Mouse (Mus musculus) liver, embryonic 11.5 days (tissue): ENCODE results near the gene Ywhah. TPM values are rescaled to one million over a fixed set of nuclear protein-coding genes. Genes with fewer than 3 reads are reported as not detected.

ENCODE experiments used
- ATAC-seq: fragments of 200-750 bp; cut with Nextera tagmentation; replicated peaks from 2 replicates; pipeline ENCODE4 v1.8.0; 2017; ENCODE audit warnings: moderate number of reproducible peaks, mild to moderate bottlenecking, moderate TSS enrichment, moderate library complexity; ENCODE audit not compliant: low FRiP score
- DNase-seq: peaks from one replicate; pipeline ENCODE4 v3.0.0-alpha.2; 2017; ENCODE audit warnings: low spot score
- H3K27ac ChIP-seq: fragments of 300-500 bp; sonication (generic); 2 replicates; pipeline ENCODE4 v1.5.1; 2014; ENCODE audit warnings: mild to moderate bottlenecking, low read depth, low read length, control low read depth
- H3K27me3 ChIP-seq: fragments of 300-500 bp; sonication (generic); replicated peaks from 2 replicates; pipeline ENCODE4 v1.6.1; 2014; ENCODE audit warnings: low read length, mixed read lengths; ENCODE audit not compliant: control insufficient read depth, insufficient read depth
- H3K36me3 ChIP-seq: fragments of 300-500 bp; sonication (generic); 2 replicates; pipeline ENCODE4 v1.6.1; 2014; ENCODE audit warnings: mild to moderate bottlenecking, low read length, moderate library complexity, mixed read lengths; ENCODE audit not compliant: control insufficient read depth, insufficient read depth
- H3K4me1 ChIP-seq: fragments of 300-500 bp; sonication (generic); replicated peaks from 2 replicates; pipeline ENCODE4 v1.6.1; 2014; ENCODE audit warnings: low read length, mixed read lengths; ENCODE audit not compliant: control insufficient read depth, insufficient read depth
- H3K4me2 ChIP-seq: fragments of 300-500 bp; sonication (generic); 2 replicates; pipeline ENCODE4 v1.6.1; 2014; ENCODE audit warnings: mild to moderate bottlenecking, control low read depth, moderate library complexity
- H3K4me3 ChIP-seq: fragments of 300-500 bp; sonication (generic); 2 replicates; pipeline ENCODE4 v1.5.1; 2014; ENCODE audit warnings: low read depth, low read length, control low read depth
- H3K9ac ChIP-seq: fragments of 300-500 bp; sonication (generic); 2 replicates; pipeline ENCODE4 v1.6.1; 2014; ENCODE audit warnings: low read depth, low read length, control low read depth
- H3K9me3 ChIP-seq: fragments of 300-500 bp; sonication (generic); 2 replicates; pipeline ENCODE4 v1.6.1; 2016; ENCODE audit warnings: low read length, inconsistent platforms, mixed read lengths; ENCODE audit not compliant: control insufficient read depth
- WGBS: fragments of 180-500 bp; shearing (Covaris S2); extraction: QIAGEN DNeasy Blood & Tissue Kit; methylation state at CpG from one replicate; pipeline ENCODE4 v1.1.7; 2014; 5-methylcytosine and 5-hydroxymethylcytosine counted together
- polyA plus RNA-seq: library from polyadenylated mRNA; unstranded; fragments of >200 nt; fragmentation: Nextera tagmentation; extraction: Ambion mirVana; gene quantifications from 2 replicates; pipeline ENCODE4 v1.2.1, GENCODE M21; 2014

The Ywhah gene
- polyA plus RNA-seq, 1 experiment from 2014 or later: 361 TPM

GRCm38 (mm10) chr5:32995756-32996155, 22.9 kb upstream of the Ywhah start:
- ATAC-seq (no peak), DNase-seq (no peak)
- Histone ChIP-seq H3K4me1 (no peaks in the 10 kb centered on the region), H3K4me2 (no peak overlapping the region), H3K27me3 (no peaks in the 10 kb centered on the region), H3K36me3 (no peaks in the 10 kb centered on the region), H3K9me3 (no peaks in the 10 kb centered on the region), H3K4me3 (no peak overlapping the region), H3K9ac (no peak overlapping the region), H3K27ac (no peak overlapping the region)
- WGBS: 70% methylated on average over 4 of the region's 4 CpGs

- no peak for ATAC-seq
- no peak overlapping the region for H3K4me2 ChIP-seq
- no peaks in the 10 kb centered on the region for H3K9me3 ChIP-seq
- no peak for DNase-seq
- no peaks in the 10 kb centered on the region for H3K27me3 ChIP-seq
- no peaks in the 10 kb centered on the region for H3K36me3 ChIP-seq
- no peaks in the 10 kb centered on the region for H3K4me1 ChIP-seq
- H3K9ac ChIP-seq: no peak overlapping the region
- no peak overlapping the region for H3K27ac ChIP-seq
- 84% methylated on average over 1 of the region's 1 CpGs for WGBS
- H3K4me3 ChIP-seq: no peak overlapping the region
Observed at GRCm38 (mm10) chr5:32996560-32996959, 22.1 kb upstream of the Ywhah start.

GRCm38 (mm10) chr5:32997686-32998085, 20.9 kb upstream of the Ywhah start:
- Histone ChIP-seq H3K9me3 (no peaks in the 10 kb centered on the region), H3K36me3 (no peaks in the 10 kb centered on the region), H3K4me3 (no peak overlapping the region), H3K9ac (no peak overlapping the region), H3K27ac (no peak overlapping the region), H3K4me2 (no peak overlapping the region), H3K27me3 (no peaks in the 10 kb centered on the region), H3K4me1 (no peaks in the 10 kb centered on the region)
- WGBS: 19% methylated on average over 4 of the region's 4 CpGs
- DNase-seq: no peak
- ATAC-seq: no peak

- ATAC-seq (no peak), DNase-seq (no peak)
- Histone ChIP-seq H3K9ac (no peak overlapping the region), H3K4me1 (no peaks in the 10 kb centered on the region), H3K27me3 (no peaks in the 10 kb centered on the region), H3K36me3 (no peaks in the 10 kb centered on the region), H3K4me3 (no peak overlapping the region), H3K27ac (no peak overlapping the region), H3K9me3 (no peaks in the 10 kb centered on the region), H3K4me2 (no peak overlapping the region)
- 87% methylated on average over 4 of the region's 4 CpGs for WGBS
Observed at GRCm38 (mm10) chr5:32998783-32999182, 19.8 kb upstream of the Ywhah start.

- H3K4me3 ChIP-seq: no peak overlapping the region
- H3K9me3 ChIP-seq: no peaks in the 10 kb centered on the region
- H3K4me2 ChIP-seq: no peak overlapping the region
- H3K27ac ChIP-seq: no peak overlapping the region
- no peaks in the 10 kb centered on the region for H3K4me1 ChIP-seq
- ATAC-seq (no peak), DNase-seq (no peak)
- no peaks in the 10 kb centered on the region for H3K27me3 ChIP-seq
- WGBS: 73% methylated on average over 5 of the region's 5 CpGs
- H3K36me3 ChIP-seq: no peaks in the 10 kb centered on the region
- no peak overlapping the region for H3K9ac ChIP-seq
Observed at GRCm38 (mm10) chr5:33001111-33001510, 17.5 kb upstream of the Ywhah start.

- no peak for DNase-seq
- H3K9ac ChIP-seq: no peak overlapping the region
- no peak overlapping the region for H3K27ac ChIP-seq
- no peaks in the 10 kb centered on the region for H3K36me3 ChIP-seq
- 75% methylated on average over 5 of the region's 5 CpGs for WGBS
- no peak overlapping the region for H3K4me3 ChIP-seq
- H3K27me3 ChIP-seq: no peaks in the 10 kb centered on the region
- H3K4me1 ChIP-seq: no peaks in the 10 kb centered on the region
- no peaks in the 10 kb centered on the region for H3K9me3 ChIP-seq
- ATAC-seq: no peak
- H3K4me2 ChIP-seq: no peak overlapping the region
Observed at GRCm38 (mm10) chr5:33002781-33003180, 15.8 kb upstream of the Ywhah start.

- Histone ChIP-seq H3K36me3 (no peaks in the 10 kb centered on the region), H3K4me1 (no peaks in the 10 kb centered on the region), H3K4me2 (no peak overlapping the region), H3K9me3 (no peaks in the 10 kb centered on the region), H3K27ac (no peak overlapping the region), H3K9ac (no peak overlapping the region), H3K27me3 (no peaks in the 10 kb centered on the region), H3K4me3 (no peak overlapping the region)
- 66% methylated on average over 6 of the region's 6 CpGs for WGBS
- ATAC-seq (no peak), DNase-seq (no peak)
Observed at GRCm38 (mm10) chr5:33003500-33003899, 15.1 kb upstream of the Ywhah start.

GRCm38 (mm10) chr5:33004110-33004509, 14.5 kb upstream of the Ywhah start:
- Histone ChIP-seq H3K4me1 (no peaks in the 10 kb centered on the region), H3K27me3 (no peaks in the 10 kb centered on the region), H3K27ac (no peak overlapping the region), H3K9ac (no peak overlapping the region), H3K4me2 (no peak overlapping the region), H3K36me3 (no peaks in the 10 kb centered on the region), H3K4me3 (no peak overlapping the region), H3K9me3 (no peaks in the 10 kb centered on the region)
- no peak for DNase-seq
- no peak for ATAC-seq
- 72% methylated on average over 4 of the region's 4 CpGs for WGBS

- 71% methylated on average over 11 of the region's 11 CpGs for WGBS
- H3K9me3 ChIP-seq: no peaks in the 10 kb centered on the region
- H3K27ac ChIP-seq: no peak overlapping the region
- H3K4me3 ChIP-seq: no peak overlapping the region
- H3K9ac ChIP-seq: no peak overlapping the region
- no peak overlapping the region for H3K4me2 ChIP-seq
- H3K27me3 ChIP-seq: no peaks in the 10 kb centered on the region
- ATAC-seq: no peak
- no peak for DNase-seq
- H3K4me1 ChIP-seq: no peaks in the 10 kb centered on the region
- no peaks in the 10 kb centered on the region for H3K36me3 ChIP-seq
Observed at GRCm38 (mm10) chr5:33005442-33006145, 13.0 kb upstream of the Ywhah start.
